Mouse (Mus musculus) CD4-positive, CD25-positive, alpha-beta regulatory T cell, adult 9 weeks (primary cell): ENCODE data around the gene Dcaf8. TPM values are rescaled to one million over a fixed set of nuclear protein-coding genes. Genes with fewer than 3 reads are reported as not detected.

Experiments used
- polyA plus RNA-seq: library from polyadenylated mRNA; unstranded; fragments of 100-300 nt; shearing (Covaris generic); gene quantifications from one replicate; pipeline ENCODE4 v1.2.1, GENCODE M21; 2017

Dcaf8 gene
- 183 TPM for polyA plus RNA-seq

GRCm38 (mm10) chr1:172147835-172148278 is at the start of gene Dcaf8:
TSS of gene Dcaf8 (plus strand) at chr1:172148084.

DNA sequence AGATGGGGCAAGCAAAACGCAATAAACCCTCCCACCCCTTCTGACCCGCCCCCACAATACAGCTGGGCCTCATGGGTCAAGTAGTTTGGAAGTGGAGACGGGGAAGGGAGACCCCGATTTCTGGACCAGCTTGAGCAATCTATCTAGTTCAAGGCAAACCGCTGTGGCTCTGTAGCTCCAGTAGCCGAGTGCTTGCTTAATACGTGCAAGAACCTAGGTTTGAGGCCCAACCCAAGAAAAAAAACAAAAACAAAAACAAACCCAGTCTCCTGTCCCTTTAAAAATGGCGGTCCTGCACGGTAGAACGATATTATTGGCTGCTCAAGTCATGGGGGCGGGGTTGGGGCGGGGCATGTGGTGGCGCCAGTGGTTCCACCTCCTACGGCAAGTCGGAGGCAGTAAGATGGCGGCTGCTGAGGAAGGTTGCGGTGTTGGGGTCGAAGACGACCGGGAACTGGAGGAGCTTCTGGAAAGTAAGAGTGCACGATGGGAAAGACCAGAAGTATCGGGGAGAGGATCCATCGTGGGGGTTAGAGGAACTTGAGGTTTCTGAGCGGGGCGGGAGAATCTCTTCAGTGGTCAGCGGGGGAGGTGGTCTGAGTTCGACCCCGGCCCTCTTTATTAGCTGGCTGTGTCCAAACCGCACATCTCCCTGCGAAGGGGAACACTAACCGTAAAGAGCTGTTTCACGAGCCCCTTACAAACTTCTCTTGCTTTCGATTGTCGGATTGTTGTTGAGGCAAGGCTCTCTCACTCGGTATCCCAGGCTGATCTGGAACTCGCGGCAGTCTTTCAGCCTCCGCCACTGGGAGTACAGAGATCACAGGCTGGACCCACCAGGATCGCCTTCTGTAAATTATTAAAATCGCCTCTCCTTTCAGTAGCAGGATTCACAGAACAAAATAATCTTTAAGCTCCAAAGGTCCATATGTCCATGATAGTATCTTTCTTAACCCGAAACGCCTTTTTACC is 21.2 kb upstream of the Dcaf8 start, which contains the start of gene Pex19:
TSS of gene Pex19 (plus strand) at position 380 of the 972 bp plus-strand sequence.

GRCm38 (mm10) chr1:172206141-172206917 is 58.4 kb downstream of the Dcaf8 start, which contains the start of gene Pea15a:
TSS of gene Pea15a (minus strand) at chr1:172206804.

DNA sequence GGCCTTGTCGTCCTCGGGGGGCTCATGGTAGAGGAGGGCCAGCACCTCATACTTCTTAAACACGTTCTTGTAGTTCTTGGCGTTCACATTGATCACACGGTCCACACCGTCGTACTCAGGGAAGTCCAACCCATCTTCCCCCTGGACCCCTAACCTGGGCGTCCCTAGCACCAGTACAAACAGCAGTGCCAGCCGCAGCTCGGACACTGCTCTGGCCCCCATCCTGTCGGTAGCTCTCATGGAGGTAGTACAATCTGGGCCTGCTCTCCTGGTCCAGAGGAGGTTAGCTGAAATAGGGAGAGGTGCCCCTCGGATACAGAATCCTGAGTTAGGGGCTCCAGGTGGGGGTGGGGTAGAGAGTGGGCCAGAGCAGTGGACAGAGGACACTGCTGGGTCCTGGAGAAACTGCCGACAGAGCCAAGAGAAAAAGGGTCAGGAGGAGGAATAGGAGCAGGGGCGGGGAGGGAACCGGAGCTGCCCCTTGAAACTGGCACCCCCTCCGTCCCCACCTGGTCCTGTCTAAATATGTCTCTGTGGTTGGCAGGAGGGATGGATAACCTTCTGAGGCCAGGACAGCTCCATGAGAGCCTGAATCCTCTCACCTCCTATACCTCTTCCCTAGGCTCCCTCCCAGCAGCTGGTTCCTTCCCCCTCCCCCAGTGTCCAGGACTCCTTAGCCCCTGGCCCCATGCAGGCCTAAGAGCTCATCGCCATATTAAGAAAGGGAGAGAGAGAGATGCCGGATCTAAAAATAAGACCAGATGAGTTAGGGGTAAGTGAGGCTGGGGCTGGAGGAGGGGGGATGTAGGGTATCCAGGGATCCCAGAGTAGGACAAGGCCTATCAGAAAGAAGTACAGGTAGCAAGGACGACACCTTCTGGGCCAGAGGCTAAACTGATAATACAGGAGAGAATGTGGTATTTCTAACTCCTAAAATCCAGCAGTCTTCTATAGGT is 71.8 kb downstream of the Dcaf8 start, which contains the start of gene Casq1:
TSS of gene Casq1 (minus strand) at position 418 of the 956 bp plus-strand sequence.

Other genes starting within 250 kb of the Dcaf8 start
- 582 TPM for gene Slamf6, start 230.6 kb upstream of the Dcaf8 start, polyA plus RNA-seq
- 2.2 TPM for gene Vangl2, start 119.6 kb upstream of the Dcaf8 start, polyA plus RNA-seq
- not detected for gene Nhlh1, start 90.5 kb upstream of the Dcaf8 start, polyA plus RNA-seq
- gene Copa, start 65.6 kb upstream of the Dcaf8 start, polyA plus RNA-seq = 258 TPM
- gene Ncstn, start 65.3 kb upstream of the Dcaf8 start, polyA plus RNA-seq = 165 TPM
- gene Pex19, start 21.3 kb upstream of the Dcaf8 start, polyA plus RNA-seq = 66.5 TPM
- gene Pea15a, start 58.7 kb downstream of the Dcaf8 start, polyA plus RNA-seq = 80.0 TPM
- gene Casq1, start 71.8 kb downstream of the Dcaf8 start, polyA plus RNA-seq = 0.15 TPM
- gene Atp1a4, start 110.3 kb downstream of the Dcaf8 start, polyA plus RNA-seq = not detected
- gene Igsf8, start 113.6 kb downstream of the Dcaf8 start, polyA plus RNA-seq = 26.3 TPM
- gene Atp1a2, start 150.0 kb downstream of the Dcaf8 start, polyA plus RNA-seq = 0.22 TPM
- gene Kcnj9, start 181.2 kb downstream of the Dcaf8 start, polyA plus RNA-seq = not detected
- gene Kcnj10, start 193.1 kb downstream of the Dcaf8 start, polyA plus RNA-seq = not detected
- 9.3 TPM for gene Pigm, start 228.5 kb downstream of the Dcaf8 start, polyA plus RNA-seq